23 mouse cellular contexts compared by ENCODE assay signal in the genomic region with DNA sequence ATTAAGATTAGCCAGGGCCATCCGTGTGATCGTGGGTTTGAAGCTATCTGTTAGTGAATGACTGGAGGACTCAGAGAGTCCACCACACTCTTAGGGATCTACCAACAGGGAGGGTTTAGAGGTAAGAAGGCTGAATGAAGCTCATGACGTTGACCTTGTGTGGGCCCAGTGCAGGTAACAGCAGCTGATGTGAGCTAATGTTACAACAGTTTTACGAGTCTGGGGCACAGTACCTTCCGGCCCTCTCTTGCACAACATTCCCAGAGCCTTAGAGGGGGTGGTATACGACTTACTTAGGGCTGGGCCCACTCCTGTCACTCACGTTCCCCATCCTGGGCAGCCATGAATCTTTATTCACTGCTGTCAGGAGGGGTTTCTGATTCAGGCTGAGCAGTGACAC. TPM values are rescaled to one million over a fixed set of nuclear protein-coding genes. Genes with fewer than 3 reads are reported as not detected.
"Had no signal": no experiment of that assay in that cellular context is flagged by ENCODE, and none has a peak within 500 bp of the region (broad histone marks: within the 10 kb centered on the region; RNA-seq: fewer than 3 reads in every experiment).

No protein-coding gene starts in this region.

- H3K9ac ChIP-seq: kidney, embryonic 15.5 days; limb, embryonic 13.5 days; lung, embryonic 14.5 days; midbrain, embryonic 15.5 days; neural tube, embryonic 12.5 days; neural tube, embryonic 15.5 days had no signal

- ATAC-seq: lung, postnatal 0 days; midbrain, embryonic 15.5 days had no signal

- H3K4me1 ChIP-seq: limb, embryonic 10.5 days; midbrain, embryonic 10.5 days; midbrain, embryonic 15.5 days; neural tube, embryonic 12.5 days had no signal

- H3K4me2 ChIP-seq: kidney, embryonic 15.5 days; limb, embryonic 13.5 days; lung, embryonic 14.5 days; midbrain, embryonic 15.5 days; neural tube, embryonic 12.5 days; neural tube, embryonic 15.5 days had no signal

- DNase-seq: kidney, adult 11 months; kidney, adult 8-10 months; kidney, postnatal 10 days; kidney, postnatal 36 days; liver; liver, embryonic 13.5 days; lung, embryonic 14.5 days; right cerebral cortex, adult 18-20 months; right cerebral cortex, postnatal 25 days; thymus, adult 18-20 months; thymus, postnatal 36 days had no signal

- H3K4me3 ChIP-seq: kidney, embryonic 15.5 days; limb, embryonic 10.5 days; limb, embryonic 13.5 days; megakaryocyte, embryonic 14.5 days; midbrain, embryonic 10.5 days; midbrain, embryonic 15.5 days; neural tube, embryonic 12.5 days; neural tube, embryonic 15.5 days had no signal

- H3K9me3 ChIP-seq: kidney, embryonic 15.5 days; limb, embryonic 10.5 days; limb, embryonic 13.5 days; liver, embryonic 13.5 days; megakaryocyte, embryonic 14.5 days; midbrain, embryonic 10.5 days; midbrain, embryonic 15.5 days; neural tube, embryonic 12.5 days; neural tube, embryonic 15.5 days had no signal

- H3K36me3 ChIP-seq: midbrain, embryonic 15.5 days had no signal

- H3K27me3 ChIP-seq: kidney, embryonic 15.5 days; limb, embryonic 13.5 days; liver, embryonic 13.5 days; midbrain, embryonic 15.5 days; neural tube, embryonic 12.5 days; neural tube, embryonic 15.5 days had no signal

- H3K27ac ChIP-seq: kidney, embryonic 15.5 days; limb, embryonic 10.5 days; limb, embryonic 13.5 days; liver, embryonic 13.5 days; macrophage; midbrain, embryonic 10.5 days; midbrain, embryonic 15.5 days; neural tube, embryonic 12.5 days; neural tube, embryonic 15.5 days had no signal

RNA-seq across cellular contexts. Expression of a gene that starts 20.1 kb away (rescaled TPM):
- total RNA-seq: left cerebral cortex, postnatal 25 days had no signal
- polyA plus RNA-seq: limb, embryonic 10.5 days; limb, embryonic 13.5 days; liver, embryonic 13.5 days; liver, embryonic 16.5 days; lung, embryonic 14.5 days; macrophage; midbrain, embryonic 10.5 days; neural tube, embryonic 12.5 days had no signal
